Mouse (Mus musculus): ENCODE data around the gene Cers3. TPM values are rescaled to one million over a fixed set of nuclear protein-coding genes. Genes with fewer than 3 reads are reported as not detected.

Cers3 gene
- polyA plus RNA-seq, 1 experiment from 2014 or later: 0.37 TPM

- Histone ChIP-seq H3K36me3 (no peaks in the 10 kb centered on the region), H3K9me3 (replicated peaks) (no peaks in the 10 kb centered on the region), H3K27ac (replicated peaks) (no peak overlapping the region), H3K4me1 (peaks cover 23% of the 10 kb centered on the region), H3K9ac (replicated peaks) (no peak overlapping the region), H3K4me3 (replicated peaks) (no peak overlapping the region), H3K4me2 (no peak overlapping the region), H3K27me3 (replicated peaks) (0 out of 2 replicates have a peak, but pooled peaks cover 3% of the 10 kb centered on the region)
- WGBS: 90% methylated on average over 2 of the region's 2 CpGs
- no peak for ATAC-seq (ENCODE audit: low FRiP score)
These were observed 100.5 kb downstream of the Cers3 start for GRCm38 (mm10) chr7:66843846-66844245.

DNA sequence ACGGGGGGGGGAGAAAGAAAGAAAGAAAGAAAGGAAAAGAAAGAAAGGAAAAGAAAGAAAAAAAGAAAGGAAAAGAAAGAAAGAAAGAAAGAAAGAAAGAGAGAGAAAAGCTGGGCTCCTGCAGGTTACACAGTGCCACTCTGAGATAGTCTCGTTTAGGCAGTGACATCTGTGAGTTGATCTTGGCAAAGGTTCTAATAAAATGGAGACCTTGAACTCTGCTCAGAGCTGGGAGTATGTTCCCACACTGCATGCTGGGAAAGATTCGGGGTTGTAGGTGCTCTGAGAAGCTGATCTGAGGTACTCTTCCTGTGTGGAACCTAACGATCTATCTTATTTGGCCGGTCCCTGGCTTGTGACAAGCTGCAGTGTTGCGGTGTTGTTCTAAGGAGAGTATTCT is 103.3 kb downstream of the Cers3 start:
- H3K4me1 ChIP-seq: peaks cover 5% of the 10 kb centered on the region
- no peak for ATAC-seq (ENCODE audit: low FRiP score)
- no peak overlapping the region for H3K4me2 ChIP-seq
- 84% methylated on average over 6 of the region's 6 CpGs for WGBS
- H3K36me3 ChIP-seq: 0 out of 2 replicates have a peak, but pooled peaks cover 3% of the 10 kb centered on the region
- H3K9ac ChIP-seq (replicated peaks): no peak overlapping the region
- H3K4me3 ChIP-seq (replicated peaks): no peak overlapping the region
- no peaks in the 10 kb centered on the region for H3K9me3 ChIP-seq (replicated peaks)
- no peaks in the 10 kb centered on the region for H3K27me3 ChIP-seq (replicated peaks)
- no peak overlapping the region for H3K27ac ChIP-seq (replicated peaks)

- Histone ChIP-seq H3K4me2 (no peak overlapping the region), H3K27me3 (replicated peaks) (no peaks in the 10 kb centered on the region), H3K4me3 (replicated peaks) (no peak overlapping the region), H3K4me1 (peaks cover 4% of the 10 kb centered on the region; the same call in 1 of the 2 replicates), H3K9ac (replicated peaks) (no peak overlapping the region), H3K27ac (replicated peaks) (no peak overlapping the region), H3K9me3 (replicated peaks) (no peaks in the 10 kb centered on the region), H3K36me3 (0 out of 2 replicates have a peak, but pooled peaks cover 3% of the 10 kb centered on the region)
- WGBS: 81% methylated on average over 9 of the region's 9 CpGs
- ATAC-seq (ENCODE audit: low FRiP score): no peak
These were observed 104.0 kb downstream of the Cers3 start for GRCm38 (mm10) chr7:66847299-66847698.

GRCm38 (mm10) chr7:66849316-66849715 is 106.0 kb downstream of the Cers3 start:
- 95% methylated on average over 6 of the region's 6 CpGs for WGBS
- Histone ChIP-seq H3K4me1 (no peaks in the 10 kb centered on the region), H3K9me3 (replicated peaks) (no peaks in the 10 kb centered on the region), H3K36me3 (0 out of 2 replicates have a peak, but pooled peaks cover 3% of the 10 kb centered on the region), H3K4me3 (replicated peaks) (no peak overlapping the region), H3K9ac (replicated peaks) (no peak overlapping the region), H3K27me3 (replicated peaks) (no peaks in the 10 kb centered on the region), H3K4me2 (no peak overlapping the region), H3K27ac (replicated peaks) (no peak overlapping the region)
- no peak for ATAC-seq (ENCODE audit: low FRiP score)

GRCm38 (mm10) chr7:66852164-66852563 is 108.9 kb downstream of the Cers3 start:
- H3K27ac ChIP-seq (replicated peaks): no peak overlapping the region
- 0 out of 2 replicates have a peak, but pooled peaks cover 3% of the 10 kb centered on the region for H3K36me3 ChIP-seq
- ATAC-seq (ENCODE audit: low FRiP score): no peak
- H3K9me3 ChIP-seq (replicated peaks): no peaks in the 10 kb centered on the region
- H3K27me3 ChIP-seq (replicated peaks): no peaks in the 10 kb centered on the region
- H3K4me1 ChIP-seq: no peaks in the 10 kb centered on the region
- no peak overlapping the region for H3K4me2 ChIP-seq
- H3K9ac ChIP-seq (replicated peaks): no peak overlapping the region
- no peak overlapping the region for H3K4me3 ChIP-seq (replicated peaks)
- 65% methylated on average over 3 of the region's 3 CpGs for WGBS

GRCm38 (mm10) chr7:66857610-66858009 is 114.3 kb downstream of the Cers3 start:
- 65% methylated on average over 1 of the region's 1 CpGs for WGBS
- Histone ChIP-seq H3K27ac (replicated peaks) (no peak overlapping the region), H3K9ac (replicated peaks) (no peak overlapping the region), H3K4me3 (replicated peaks) (no peak overlapping the region), H3K9me3 (replicated peaks) (no peaks in the 10 kb centered on the region), H3K4me2 (no peak overlapping the region), H3K27me3 (replicated peaks) (no peaks in the 10 kb centered on the region), H3K36me3 (no peaks in the 10 kb centered on the region), H3K4me1 (peaks cover 7% of the 10 kb centered on the region; the same call in 1 of the 2 replicates)
- ATAC-seq (ENCODE audit: low FRiP score): no peak

- ATAC-seq (ENCODE audit: low FRiP score): no peak
- no peak overlapping the region for H3K4me3 ChIP-seq (replicated peaks)
- H3K27me3 ChIP-seq (replicated peaks): no peaks in the 10 kb centered on the region
- no peak overlapping the region for H3K27ac ChIP-seq (replicated peaks)
- H3K4me2 ChIP-seq: no peak overlapping the region
- no peak overlapping the region for H3K9ac ChIP-seq (replicated peaks)
- H3K36me3 ChIP-seq: no peaks in the 10 kb centered on the region
- peaks cover 7% of the 10 kb centered on the region; the same call in 1 of the 2 replicates for H3K4me1 ChIP-seq
- no peaks in the 10 kb centered on the region for H3K9me3 ChIP-seq (replicated peaks)
- WGBS: 78% methylated on average over 12 of the region's 12 CpGs
These were observed 115.2 kb downstream of the Cers3 start for GRCm38 (mm10) chr7:66858247-66859075.

DNA sequence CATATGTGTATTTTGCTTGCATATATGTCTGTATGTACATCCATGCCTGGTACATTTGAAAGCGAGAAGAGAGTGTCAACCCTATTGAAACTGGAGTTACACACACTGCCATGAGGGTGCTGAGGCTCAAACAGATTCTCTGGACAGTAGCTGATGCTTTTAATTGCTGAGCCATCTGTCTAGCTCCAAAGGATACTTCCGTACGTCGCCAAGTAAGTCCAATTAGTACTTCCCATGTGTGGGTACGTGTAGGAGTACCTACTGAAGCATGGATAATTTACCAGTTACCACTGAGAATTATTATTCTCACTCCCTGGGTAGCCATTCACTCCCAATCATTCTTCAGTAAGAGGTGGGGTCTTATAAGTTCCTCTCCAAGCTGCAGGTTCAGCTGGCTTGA is 115.9 kb downstream of the Cers3 start:
- Histone ChIP-seq H3K4me1 (peaks cover 7% of the 10 kb centered on the region; the same call in 1 of the 2 replicates), H3K4me3 (replicated peaks) (no peak overlapping the region), H3K9me3 (replicated peaks) (no peaks in the 10 kb centered on the region), H3K9ac (replicated peaks) (no peak overlapping the region), H3K27ac (replicated peaks) (no peak overlapping the region), H3K4me2 (no peak overlapping the region), H3K36me3 (no peaks in the 10 kb centered on the region), H3K27me3 (replicated peaks) (no peaks in the 10 kb centered on the region)
- whole genome bisulfite sequencing: 41% methylated on average over 5 of the region's 5 CpGs
- ATAC-seq (ENCODE audit: low FRiP score): no peak

GRCm38 (mm10) chr7:66866944-66867718 is 123.8 kb downstream of the Cers3 start:
- no peaks in the 10 kb centered on the region for H3K36me3 ChIP-seq
- no peak for ATAC-seq (ENCODE audit: low FRiP score)
- H3K27ac ChIP-seq (replicated peaks): peak overlapping the region; percentile 68
- no peaks in the 10 kb centered on the region for H3K27me3 ChIP-seq (replicated peaks)
- H3K4me3 ChIP-seq (replicated peaks): no peak overlapping the region
- no peak overlapping the region for H3K4me2 ChIP-seq
- no peaks in the 10 kb centered on the region for H3K9me3 ChIP-seq (replicated peaks)
- H3K4me1 ChIP-seq: peaks cover 33% of the 10 kb centered on the region
- H3K9ac ChIP-seq (replicated peaks): no peak overlapping the region
- WGBS: 71% methylated on average over 19 of the region's 19 CpGs

GRCm38 (mm10) chr7:66867719-66868501 is 124.6 kb downstream of the Cers3 start:
- Histone ChIP-seq H3K4me1 (peaks cover 34% of the 10 kb centered on the region), H3K4me3 (replicated peaks) (no peak overlapping the region), H3K9me3 (replicated peaks) (no peaks in the 10 kb centered on the region), H3K27ac (replicated peaks) (peak overlapping the region; percentile 68), H3K9ac (replicated peaks) (0 out of 2 replicates have a peak overlapping the region, but pooled peaks have one; percentile 3), H3K36me3 (no peaks in the 10 kb centered on the region), H3K27me3 (replicated peaks) (no peaks in the 10 kb centered on the region), H3K4me2 (no peak overlapping the region)
- ATAC-seq (ENCODE audit: low FRiP score): peak; percentile 70
- WGBS: 22% methylated on average over 13 of the region's 13 CpGs

GRCm38 (mm10) chr7:66871520-66871919 is 128.2 kb downstream of the Cers3 start:
- Histone ChIP-seq H3K4me2 (no peak overlapping the region), H3K36me3 (no peaks in the 10 kb centered on the region), H3K9ac (replicated peaks) (no peak overlapping the region), H3K4me1 (peaks cover 32% of the 10 kb centered on the region), H3K9me3 (replicated peaks) (no peaks in the 10 kb centered on the region), H3K27ac (replicated peaks) (no peak overlapping the region), H3K4me3 (replicated peaks) (no peak overlapping the region), H3K27me3 (replicated peaks) (no peaks in the 10 kb centered on the region)
- ATAC-seq (ENCODE audit: low FRiP score): no peak
- WGBS: 64% methylated on average over 7 of the region's 7 CpGs
